Mouse (Mus musculus): ENCODE measurements around the gene Lpin3.

- TF ChIP-seq POLR2AphosphoS2 (IDR thresholded peaks at IDR 0.05; ENCODE audit: low read depth, low read length) (no peak), CTCF (conservative IDR thresholded peaks at IDR 0.05 in 1 of 2, IDR thresholded peaks at IDR 0.05 in 1 of 2; ENCODE audit: low read depth in 2 of 2, low read length in 2 of 2) (no peak), NRF1 (IDR thresholded peaks at IDR 0.05; ENCODE audit: low read depth, low read length) (no peak), ETS1 (conservative IDR thresholded peaks at IDR 0.05; ENCODE audit: low read depth, low read length) (no peak)
Measured at GRCm38 (mm10) chr2:160886221-160886620, 5.8 kb downstream of the Lpin3 start.

Measured in CH12.LX (cell line).